Mouse (Mus musculus) cerebral cortex, adult 2 months (tissue): ENCODE data around the gene Sim2.

Experiments
- WGBS: fragments of 180-500 bp; shearing (Covaris S2); methylation state at CpG from one replicate; pipeline ENCODE4 v1.1.7; 2018; 5-methylcytosine and 5-hydroxymethylcytosine counted together

Gene Sim2

DNA sequence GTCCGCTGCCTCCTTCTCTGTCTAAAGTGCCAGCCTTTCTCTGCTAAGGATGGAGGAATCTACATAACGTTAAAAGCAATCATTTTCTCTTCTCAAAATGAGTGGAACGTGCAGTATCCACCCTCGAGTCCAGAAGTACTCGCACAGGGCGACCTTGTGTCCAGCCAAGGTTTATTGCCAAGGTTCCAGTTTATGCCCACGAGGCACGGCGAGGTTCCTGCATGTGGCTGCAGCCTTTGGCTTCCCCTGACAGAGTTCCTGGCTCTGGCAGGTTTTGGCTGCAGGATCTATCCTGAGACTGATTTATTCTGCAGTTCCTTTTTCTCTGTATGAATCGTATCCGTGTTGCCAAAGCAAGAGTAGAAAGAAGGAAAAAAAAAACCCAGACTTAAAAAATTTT is 78.3 kb downstream of the Sim2 start:
- 61% methylated on average over 11 of the region's 11 CpGs for WGBS

DNA sequence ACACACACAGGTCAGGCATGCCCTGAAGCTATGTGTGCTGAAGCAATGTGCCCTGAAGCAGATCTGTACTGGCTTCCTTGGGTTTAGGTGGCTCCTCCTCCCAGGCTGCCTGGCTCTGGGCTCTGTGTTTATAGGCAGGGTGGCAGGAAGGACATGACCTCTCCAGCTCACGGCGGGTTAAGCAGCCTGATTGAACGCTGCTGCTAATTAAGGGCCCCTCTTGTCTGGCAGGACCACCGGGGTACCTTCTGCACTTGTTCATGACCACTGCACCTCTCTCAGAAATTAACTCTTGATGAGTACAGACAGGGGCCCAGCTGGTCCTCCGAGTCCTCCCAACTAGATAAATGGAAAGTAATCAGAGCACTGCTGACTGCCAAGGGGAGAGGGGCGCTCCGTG is 79.5 kb downstream of the Sim2 start:
- WGBS: 48% methylated on average over 7 of the region's 7 CpGs

DNA sequence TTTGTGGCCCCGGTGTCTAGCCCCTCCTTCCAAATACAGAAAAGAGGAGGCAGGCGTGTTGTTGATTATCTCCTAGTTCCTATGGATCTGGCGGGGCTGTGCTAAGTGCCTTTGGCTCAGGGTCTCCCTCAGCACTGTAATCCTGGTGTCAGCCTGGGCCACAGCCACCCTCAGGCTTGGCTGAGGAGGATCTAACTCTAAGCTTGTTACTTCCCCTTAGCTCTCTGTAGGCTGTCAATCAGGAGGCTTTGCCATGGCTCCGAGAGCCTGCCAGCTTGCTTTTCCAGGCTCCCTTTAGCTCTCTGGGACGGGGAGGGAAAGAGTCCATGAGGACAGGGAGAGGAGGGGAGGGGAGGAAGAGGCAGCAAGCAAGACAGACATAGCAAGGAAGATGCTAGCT is 80.2 kb downstream of the Sim2 start:
- WGBS: 49% methylated on average over 5 of the region's 5 CpGs

DNA sequence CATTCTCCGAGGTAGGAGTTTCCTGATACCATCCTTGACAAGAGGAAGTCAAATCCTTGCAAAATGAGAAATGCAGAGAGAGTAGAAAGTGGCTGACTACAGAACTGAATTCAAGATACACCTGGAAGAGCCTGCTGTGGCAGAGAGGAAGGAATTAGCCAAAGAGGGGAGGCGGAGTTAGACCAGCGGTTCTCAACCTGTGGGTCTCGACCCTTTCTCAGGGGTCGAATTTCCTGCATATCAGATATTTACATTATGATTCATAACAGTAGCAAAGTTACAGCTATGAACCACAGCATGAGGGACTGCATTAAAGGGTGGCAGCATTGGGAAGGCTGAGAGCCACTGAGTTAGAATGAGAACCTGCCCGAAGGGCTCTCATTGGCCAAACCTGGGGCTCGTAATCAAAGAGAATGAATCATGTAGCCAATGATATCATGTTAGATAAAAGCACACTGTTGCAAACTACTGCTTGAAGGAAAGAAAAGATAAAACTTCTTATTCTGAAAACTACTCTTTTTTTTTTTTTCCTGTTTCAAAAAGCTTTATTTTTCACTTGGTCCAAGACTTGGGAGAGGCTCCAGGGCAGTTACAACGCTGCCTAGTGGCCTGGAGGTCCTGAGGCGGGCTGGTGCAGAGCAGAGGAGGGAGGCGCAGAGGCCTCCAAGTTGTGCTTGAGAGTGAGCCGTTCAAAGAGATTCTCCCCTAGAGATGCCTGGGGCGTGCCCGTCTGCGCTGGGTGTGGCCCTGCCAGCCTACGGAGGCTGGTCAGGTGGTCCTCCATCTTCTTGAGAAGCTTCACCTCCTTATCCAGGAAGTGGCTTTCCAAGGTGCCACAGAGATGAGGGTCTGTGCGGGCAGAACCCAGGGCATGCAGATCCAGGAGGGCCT is 84.2 kb downstream of the Sim2 start:
- 91% methylated on average over 16 of the region's 16 CpGs for WGBS

DNA sequence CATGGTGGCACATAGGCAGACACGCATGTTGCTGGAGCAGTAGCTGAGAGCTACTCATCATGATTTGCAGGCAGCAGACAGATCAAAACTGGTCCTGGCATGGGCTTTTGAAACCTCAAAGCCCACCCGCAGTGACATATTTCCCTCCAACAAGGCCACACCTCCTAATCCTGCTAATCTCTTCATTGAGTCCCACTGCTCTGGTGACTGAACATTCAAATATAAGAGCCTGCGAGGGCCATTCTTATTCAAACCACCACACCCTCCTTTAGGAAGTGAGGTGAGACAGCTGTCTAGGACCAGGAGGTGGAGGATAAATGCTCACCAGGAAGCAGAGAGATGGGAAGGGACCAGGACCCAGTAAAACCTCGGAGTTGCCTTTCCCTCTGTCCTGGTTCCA is 85.5 kb downstream of the Sim2 start:
- WGBS: 78% methylated on average over 4 of the region's 4 CpGs

DNA sequence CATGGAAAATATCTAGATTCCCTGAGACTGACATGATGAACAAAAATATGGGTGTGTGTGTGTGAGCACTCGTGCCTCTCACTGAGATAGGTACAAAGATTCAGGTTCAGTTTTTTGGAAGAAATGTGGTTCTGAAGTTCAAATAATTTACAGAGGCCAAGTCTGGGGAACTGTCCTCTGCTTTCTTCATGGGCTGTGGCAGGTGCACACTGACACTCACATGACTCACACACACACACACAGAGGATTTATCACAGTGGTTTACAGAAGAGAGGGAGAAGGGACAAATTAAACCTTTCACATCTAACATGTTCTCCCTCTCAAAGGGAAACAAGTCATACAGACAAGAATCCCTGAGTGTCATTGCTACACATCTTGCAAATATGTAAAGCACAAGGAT is 88.6 kb downstream of the Sim2 start:
- WGBS: 84% methylated on average over 1 of the region's 1 CpGs

DNA sequence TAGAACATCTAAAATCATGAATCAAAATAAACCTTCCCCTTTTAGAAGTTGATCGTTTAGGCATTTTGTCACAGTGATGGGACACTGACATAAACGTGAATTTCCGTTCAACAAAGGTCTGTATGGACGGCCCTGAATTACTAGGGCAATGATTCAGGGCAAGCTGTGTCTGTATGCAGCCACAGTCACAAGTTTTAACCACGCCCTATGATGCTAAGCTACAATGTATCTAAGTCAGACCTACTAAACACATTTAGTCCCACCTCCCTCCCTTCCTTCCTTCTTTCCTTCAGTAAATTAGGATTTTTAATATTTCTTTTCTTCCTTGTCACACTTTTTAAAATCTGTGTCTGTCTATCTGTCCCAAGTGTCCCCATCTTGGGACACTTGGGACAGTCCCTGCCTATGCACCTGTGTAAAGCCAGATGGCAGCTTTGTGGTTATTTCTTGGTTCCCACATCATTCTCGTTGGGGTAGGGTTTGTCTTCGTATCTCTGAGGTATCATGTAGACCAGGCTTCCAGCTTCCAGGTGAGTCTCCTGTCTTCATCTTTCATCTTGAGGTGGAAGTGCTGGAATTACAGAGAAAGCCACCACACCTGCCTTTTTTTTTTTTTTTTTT is 90.7 kb downstream of the Sim2 start:
- WGBS: 96% methylated on average over 7 of the region's 7 CpGs
